Mouse (Mus musculus) intestine, postnatal 0 days (tissue): Measurements from ENCODE around the gene Serbp1. TPM values are rescaled to one million over a fixed set of nuclear protein-coding genes. Genes with fewer than 3 reads are reported as not detected.

Experiments used
- ATAC-seq: fragments of 200-750 bp; cut with Nextera tagmentation; 2 replicates; pipeline ENCODE4 v1.8.0; 2017; ENCODE audit warnings: mild to moderate bottlenecking, moderate TSS enrichment, moderate library complexity
- H3K27ac ChIP-seq: fragments of 300-500 bp; sonication (generic); 2 replicates; pipeline ENCODE4 v1.5.1; 2014; ENCODE audit warnings: mild to moderate bottlenecking, low read depth, low read length, moderate library complexity
- H3K27me3 ChIP-seq: fragments of 300-500 bp; sonication (generic); replicated peaks from 2 replicates; pipeline ENCODE4 v1.6.1; 2014; ENCODE audit warnings: low read length, mixed read lengths; ENCODE audit not compliant: control insufficient read depth, insufficient read depth
- H3K36me3 ChIP-seq: fragments of 300-500 bp; sonication (generic); 2 replicates; pipeline ENCODE4 v1.6.1; 2014; ENCODE audit warnings: mild to moderate bottlenecking, moderate library complexity; ENCODE audit not compliant: control insufficient read depth, insufficient read depth
- H3K4me1 ChIP-seq: fragments of 300-500 bp; sonication (generic); replicated peaks from 2 replicates; pipeline ENCODE4 v1.6.1; 2014; ENCODE audit warnings: antibody characterized with exemption, low read length, mixed read lengths; ENCODE audit not compliant: control insufficient read depth, insufficient read depth
- H3K4me2 ChIP-seq: fragments of 300-500 bp; sonication (generic); replicated peaks from 2 replicates; pipeline ENCODE4 v1.6.1; 2014; ENCODE audit warnings: low read depth, mild to moderate bottlenecking, moderate library complexity
- H3K4me3 ChIP-seq: fragments of 300-500 bp; sonication (generic); 2 replicates; pipeline ENCODE4 v1.5.1; 2014; ENCODE audit warnings: low read depth, low read length
- H3K9ac ChIP-seq: fragments of 300-500 bp; sonication (generic); 2 replicates; pipeline ENCODE4 v1.6.1; 2014; ENCODE audit warnings: mild to moderate bottlenecking, low read depth, low read length
- H3K9me3 ChIP-seq: fragments of 300-500 bp; sonication (generic); 2 replicates; pipeline ENCODE4 v1.6.1; 2016; ENCODE audit warnings: mixed run types; ENCODE audit not compliant: control insufficient read depth
- CTCF ChIP-seq: sonication (generic); IDR thresholded peaks from 2 replicates; pipeline ENCODE4 v1.5.1; 2016; ENCODE audit warnings: low read depth, mild to moderate bottlenecking, control low read depth, antibody characterized with exemption, moderate library complexity
- WGBS: fragments of 180-500 bp; shearing (Covaris S2); extraction: QIAGEN DNeasy Blood & Tissue Kit; methylation state at CpG from one replicate; pipeline ENCODE4 v1.1.7; 2014; 5-methylcytosine and 5-hydroxymethylcytosine counted together
- polyA plus RNA-seq: library from polyadenylated mRNA; unstranded; fragments of >200 nt; fragmentation: Nextera tagmentation; extraction: Ambion mirVana; gene quantifications from 2 replicates; pipeline ENCODE4 v1.2.1, GENCODE M21; 2015

Serbp1 gene
- polyA plus RNA-seq, 1 experiment from 2014 or later = 209 TPM

DNA sequence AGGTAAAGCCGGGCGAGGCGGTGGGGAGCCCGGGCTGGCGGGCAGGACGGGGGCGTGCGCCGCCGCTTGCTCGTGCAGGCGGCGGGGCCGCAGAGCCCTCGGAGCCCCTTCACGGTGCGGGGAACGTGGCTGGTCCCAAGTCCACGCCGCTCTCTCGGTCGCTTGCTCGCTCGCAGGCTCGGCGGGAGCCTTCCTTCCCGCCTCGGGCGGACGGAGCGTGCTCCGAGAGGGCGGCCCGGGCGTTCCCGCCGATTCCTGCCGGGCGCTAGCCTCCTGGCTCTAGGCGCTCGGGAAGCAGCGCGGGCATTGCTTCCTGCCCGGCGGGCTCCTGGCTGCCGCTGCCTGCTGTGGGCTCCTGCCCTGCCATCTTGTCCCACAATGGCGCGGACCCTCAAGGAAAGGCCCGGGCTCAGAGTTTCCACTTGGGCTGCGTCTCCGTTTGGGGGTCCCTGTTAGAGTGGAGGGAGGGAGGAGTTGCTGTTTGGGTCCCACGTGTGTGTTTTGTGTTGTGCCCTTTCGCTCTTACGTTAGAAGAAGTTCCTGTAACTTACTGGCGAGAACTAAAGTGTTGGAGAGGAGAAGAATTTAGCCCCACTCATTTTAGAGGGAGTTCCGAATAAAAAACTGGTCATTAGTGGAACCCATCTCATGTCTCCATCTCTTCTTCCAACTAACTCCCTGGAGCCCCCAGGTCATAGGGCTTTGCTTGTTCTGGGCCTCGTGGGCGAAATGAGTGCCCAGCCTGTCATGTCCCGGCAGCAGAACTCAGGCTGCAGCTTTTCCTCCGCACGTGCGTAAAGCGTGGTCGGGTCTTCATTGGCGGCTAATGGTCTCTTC, 29.6 kb downstream of the Serbp1 start:
- Histone ChIP-seq H3K27ac (peak overlapping the region; percentile 86), H3K27me3 (no peaks in the 10 kb centered on the region), H3K9me3 (no peaks in the 10 kb centered on the region), H3K4me3 (peak overlapping the region; percentile 96), H3K36me3 (no peaks in the 10 kb centered on the region; the same call in 1 of the 2 replicates), H3K4me1 (no peaks in the 10 kb centered on the region), H3K9ac (peak overlapping the region; percentile 97), H3K4me2 (peak overlapping the region; percentile 73)
- ATAC-seq = peak; percentile 30
- under 1% methylated on average over 59 of the region's 65 CpGs for WGBS
- no peak for TF ChIP-seq CTCF

DNA sequence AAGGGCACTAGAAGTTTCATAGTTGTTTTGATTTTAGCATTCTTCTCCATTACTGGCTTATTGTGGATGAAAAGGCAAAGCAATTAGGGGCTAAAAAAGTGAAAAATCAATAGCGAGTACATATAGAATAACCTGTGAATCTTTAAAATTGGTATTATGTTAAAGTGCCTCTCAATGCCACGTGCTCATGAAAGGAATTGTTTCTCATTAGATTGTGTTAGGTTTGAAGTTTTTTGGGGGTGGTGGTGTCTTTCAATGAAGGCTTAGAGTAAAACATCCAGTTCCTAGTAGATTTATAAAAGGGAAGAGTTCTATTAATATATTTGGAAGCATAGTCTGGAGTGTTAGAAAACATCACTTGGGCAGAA, 30.3 kb downstream of the Serbp1 start:
- Histone ChIP-seq H3K27ac (no peak overlapping the region), H3K36me3 (peaks cover 4% of the 10 kb centered on the region; the same call in 1 of the 2 replicates), H3K4me1 (no peaks in the 10 kb centered on the region), H3K9ac (peak overlapping the region; percentile 97), H3K4me3 (peak overlapping the region; percentile 96), H3K4me2 (peak overlapping the region; percentile 73), H3K9me3 (no peaks in the 10 kb centered on the region), H3K27me3 (no peaks in the 10 kb centered on the region)
- WGBS = 0% methylated on average over 2 of the region's 2 CpGs
- no peak for TF ChIP-seq CTCF
- ATAC-seq = no peak

DNA sequence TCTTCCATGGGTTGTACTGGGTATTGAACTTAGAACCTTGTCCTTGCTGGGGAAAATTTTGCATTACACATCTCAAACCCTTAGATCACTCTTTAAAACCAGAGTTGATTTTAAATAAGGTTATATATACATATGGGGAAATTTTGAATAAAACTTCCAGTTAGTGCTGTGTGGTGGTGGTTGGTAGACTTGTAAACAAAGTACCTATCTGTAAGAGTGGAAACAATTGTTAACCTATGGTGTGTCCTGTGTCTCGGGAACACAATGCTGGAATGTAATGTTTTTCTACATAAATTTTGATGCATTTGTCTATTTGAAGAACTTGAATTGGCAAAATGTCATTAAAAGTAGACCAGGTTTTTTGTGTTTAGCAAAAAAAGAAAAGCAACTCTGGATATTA, 31.0 kb downstream of the Serbp1 start:
- Histone ChIP-seq H3K4me3 (peak overlapping the region; percentile 96), H3K27ac (no peak overlapping the region), H3K36me3 (peaks cover 4% of the 10 kb centered on the region; the same call in 1 of the 2 replicates), H3K9me3 (no peaks in the 10 kb centered on the region), H3K9ac (no peak overlapping the region), H3K27me3 (no peaks in the 10 kb centered on the region), H3K4me1 (no peaks in the 10 kb centered on the region), H3K4me2 (peak overlapping the region; percentile 73)
- WGBS = 0% methylated on average over 1 of the region's 1 CpGs
- no peak for ATAC-seq
- no peak for TF ChIP-seq CTCF

DNA sequence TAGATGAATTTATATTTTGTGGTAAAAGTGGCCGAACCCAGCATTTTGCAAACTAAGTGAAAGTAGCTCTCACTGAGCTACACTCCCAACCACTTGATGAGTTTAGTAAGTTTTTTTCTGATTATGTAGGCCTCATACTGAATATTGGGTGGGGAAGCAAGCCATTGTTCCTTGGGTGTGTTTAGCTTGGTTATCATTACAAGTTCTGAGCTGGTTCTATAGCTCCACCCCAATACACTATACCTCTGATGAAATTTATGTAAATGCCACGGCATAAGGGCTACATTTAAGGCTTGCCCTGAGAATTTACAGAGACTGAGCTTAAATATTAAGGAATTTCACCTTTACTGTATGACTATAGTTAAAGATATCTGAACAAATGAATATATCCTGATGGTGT, 31.5 kb downstream of the Serbp1 start:
- Histone ChIP-seq H3K4me1 (no peaks in the 10 kb centered on the region), H3K4me2 (peak overlapping the region; percentile 73), H3K36me3 (peaks cover 4% of the 10 kb centered on the region; the same call in 1 of the 2 replicates), H3K9ac (no peak overlapping the region), H3K27ac (no peak overlapping the region), H3K9me3 (no peaks in the 10 kb centered on the region), H3K27me3 (no peaks in the 10 kb centered on the region), H3K4me3 (peak overlapping the region; percentile 96; the same call in 1 of the 2 replicates)
- TF ChIP-seq CTCF = no peak
- WGBS = 13% methylated on average over 2 of the region's 2 CpGs
- ATAC-seq = no peak

DNA sequence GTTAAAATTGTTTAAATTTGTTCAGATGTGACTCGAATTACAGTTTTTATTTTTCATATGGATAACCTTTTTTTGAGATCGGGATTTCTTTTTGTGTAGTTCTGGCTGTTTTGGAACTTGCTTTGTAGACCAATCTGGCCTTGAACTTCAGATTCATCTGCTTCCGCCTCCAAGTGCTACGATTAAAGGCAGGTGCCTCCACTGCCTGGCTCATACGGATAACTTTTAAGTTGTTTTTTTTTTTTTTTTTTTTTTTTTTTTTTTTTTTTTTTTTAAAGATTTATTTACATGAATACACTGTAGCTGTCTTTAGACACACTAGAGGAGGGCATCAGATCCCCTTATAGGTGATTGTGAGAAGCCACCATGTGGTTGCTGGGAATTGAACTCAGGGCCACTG, 40.0 kb downstream of the Serbp1 start:
- no peak for ATAC-seq
- no peak overlapping the region for H3K9ac ChIP-seq
- no peaks in the 10 kb centered on the region for H3K27me3 ChIP-seq
- 70% methylated on average over 5 of the region's 5 CpGs for WGBS
- no peak for TF ChIP-seq CTCF
- H3K27ac ChIP-seq = no peak overlapping the region
- H3K4me3 ChIP-seq = no peak overlapping the region
- no peaks in the 10 kb centered on the region for H3K4me1 ChIP-seq
- no peaks in the 10 kb centered on the region for H3K9me3 ChIP-seq
- H3K36me3 ChIP-seq = peaks cover 21% of the 10 kb centered on the region
- no peak overlapping the region for H3K4me2 ChIP-seq

DNA sequence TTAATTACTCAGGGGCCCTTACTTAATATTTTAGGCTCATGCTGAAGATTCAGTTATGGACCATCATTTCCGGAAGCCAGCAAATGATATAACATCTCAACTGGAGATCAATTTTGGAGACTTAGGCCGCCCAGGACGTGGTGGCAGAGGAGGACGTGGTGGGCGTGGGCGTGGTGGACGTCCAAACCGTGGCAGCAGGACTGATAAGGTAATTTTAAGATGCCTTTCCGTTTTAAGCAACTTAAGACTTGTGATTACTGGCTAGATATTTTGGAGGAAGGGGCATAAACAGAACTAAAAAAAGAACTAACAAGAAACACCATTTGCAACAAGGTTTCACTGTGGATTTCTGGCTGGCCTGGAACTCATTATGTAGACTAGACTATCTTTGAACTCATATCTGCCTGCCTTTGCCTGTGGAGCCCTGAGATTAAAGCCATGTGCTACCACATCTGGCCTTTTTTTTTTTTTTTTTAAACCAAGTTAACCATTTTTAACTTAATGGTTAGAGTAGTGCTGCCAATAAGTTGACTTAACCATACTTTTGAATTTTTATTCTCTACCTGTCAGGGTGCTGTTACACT, 43.7 kb downstream of the Serbp1 start:
- H3K36me3 ChIP-seq = peaks cover 37% of the 10 kb centered on the region
- no peak for ATAC-seq
- 71% methylated on average over 9 of the region's 9 CpGs for WGBS

More for the DNA sequence above, 43.7 kb downstream of the Serbp1 start:
- H3K9ac ChIP-seq = no peak overlapping the region
- H3K27me3 ChIP-seq = no peaks in the 10 kb centered on the region
- H3K27ac ChIP-seq = no peak overlapping the region
- H3K9me3 ChIP-seq = no peaks in the 10 kb centered on the region
- H3K4me3 ChIP-seq = no peak overlapping the region
- no peak for TF ChIP-seq CTCF
- H3K4me2 ChIP-seq = no peak overlapping the region
- H3K4me1 ChIP-seq = no peaks in the 10 kb centered on the region
